23 mouse cellular contexts compared by ENCODE assay signal in genomic region chr6:80720468-80720867, GRCm38 (mm10).
DNase-seq lines count a peak whose midpoint lies in the region; ATAC-seq lines count a peak whose summit lies in the region.
"Had no signal": no experiment of that assay in that cellular context is flagged by ENCODE, and none has a peak within 500 bp of the region (broad histone marks: within the 10 kb centered on the region; RNA-seq: fewer than 3 reads in every experiment).

No protein-coding gene starts in this region.

- no peaks in the 10 kb centered on the region for H3K9me3 ChIP-seq in forebrain, embryonic 11.5 days (ENCODE audit: control insufficient read depth, low read length)
- no peaks in the 10 kb centered on the region for H3K9me3 ChIP-seq in forebrain, embryonic 15.5 days
- H3K9me3 ChIP-seq in hindbrain, embryonic 11.5 days (ENCODE audit: control insufficient read depth, low read length), result no peaks in the 10 kb centered on the region
- H3K9me3 ChIP-seq in hindbrain, embryonic 12.5 days (replicated peaks), result no peaks in the 10 kb centered on the region
- no peaks in the 10 kb centered on the region for H3K9me3 ChIP-seq in midbrain, embryonic 12.5 days
- no peaks in the 10 kb centered on the region for H3K9me3 ChIP-seq in midbrain, embryonic 15.5 days
- H3K9me3 ChIP-seq: forebrain, embryonic 10.5 days; intestine, embryonic 15.5 days had no signal

- 0 out of 2 replicates have a peak, but pooled peaks have one; percentile 42 for ATAC-seq in forebrain, embryonic 11.5 days (replicated peaks; ENCODE audit: low FRiP score)
- no peak for ATAC-seq in forebrain, embryonic 15.5 days (replicated peaks)
- ATAC-seq in hindbrain, embryonic 11.5 days (ENCODE audit: low FRiP score), result peak; percentile 57; the same call in 1 of the 2 replicates
- no peak for ATAC-seq in hindbrain, embryonic 12.5 days (ENCODE audit: low FRiP score)
- ATAC-seq in midbrain, embryonic 12.5 days (ENCODE audit: low FRiP score, low read depth), result peak; percentile 76
- ATAC-seq in midbrain, embryonic 15.5 days (replicated peaks), result no peak
- ATAC-seq: forebrain, postnatal 0 days; hindbrain, embryonic 16.5 days; intestine, embryonic 15.5 days had no signal

- H3K36me3 ChIP-seq in forebrain, embryonic 11.5 days (ENCODE audit: control insufficient read depth, insufficient read depth, low read length), result no peaks in the 10 kb centered on the region
- H3K36me3 ChIP-seq in forebrain, embryonic 15.5 days, result no peaks in the 10 kb centered on the region
- H3K36me3 ChIP-seq in hindbrain, embryonic 11.5 days (ENCODE audit: control insufficient read depth, insufficient read depth, low read length), result no peaks in the 10 kb centered on the region
- H3K36me3 ChIP-seq in hindbrain, embryonic 12.5 days, result no peaks in the 10 kb centered on the region
- no peaks in the 10 kb centered on the region for H3K36me3 ChIP-seq in midbrain, embryonic 12.5 days
- H3K36me3 ChIP-seq in midbrain, embryonic 15.5 days (replicated peaks), result no peaks in the 10 kb centered on the region
- H3K36me3 ChIP-seq: forebrain, embryonic 10.5 days; intestine, embryonic 15.5 days had no signal

- no peak for DNase-seq in forebrain, embryonic 11.5 days (ENCODE audit: low spot score)
- peak; percentile 13 for DNase-seq in hindbrain, embryonic 11.5 days (ENCODE audit: low spot score)
- DNase-seq: adrenal gland, adult 2 months; adrenal gland, postnatal 14 days; B cell, adult 2 months; cerebellum, adult 11 months; cerebellum, adult 2 months; cerebellum, adult 9-11 months; cerebellum, postnatal 25 days; forebrain, postnatal 0 days; gastrocnemius, adult 2 months; gastrocnemius, postnatal 14 days; heart, adult 11 months; kidney, adult 11 months had no signal

- WGBS in forebrain, embryonic 11.5 days, result 86% methylated on average over 5 of the region's 5 CpGs
- WGBS in forebrain, embryonic 15.5 days, result 83% methylated on average over 5 of the region's 5 CpGs
- WGBS in hindbrain, embryonic 11.5 days, result 59% methylated on average over 5 of the region's 5 CpGs
- 76% methylated on average over 5 of the region's 5 CpGs for WGBS in hindbrain, embryonic 12.5 days
- WGBS in midbrain, embryonic 12.5 days, result 79% methylated on average over 5 of the region's 5 CpGs
- 77% methylated on average over 5 of the region's 5 CpGs for WGBS in midbrain, embryonic 15.5 days

- no peak overlapping the region for H3K27ac ChIP-seq in forebrain, embryonic 11.5 days (ENCODE audit: low read depth, low read length)
- H3K27ac ChIP-seq in forebrain, embryonic 15.5 days (replicated peaks), result no peak overlapping the region
- H3K27ac ChIP-seq in hindbrain, embryonic 11.5 days (ENCODE audit: low read depth, low read length), result no peak overlapping the region
- H3K27ac ChIP-seq in hindbrain, embryonic 12.5 days, result no peak overlapping the region
- no peak overlapping the region for H3K27ac ChIP-seq in midbrain, embryonic 12.5 days (replicated peaks)
- no peak overlapping the region for H3K27ac ChIP-seq in midbrain, embryonic 15.5 days
- H3K27ac ChIP-seq: forebrain, embryonic 10.5 days; gastrocnemius, adult 2 months; intestine, embryonic 15.5 days had no signal

- H3K4me3 ChIP-seq in forebrain, embryonic 11.5 days (ENCODE audit: low read depth, low read length), result no peak overlapping the region
- H3K4me3 ChIP-seq in forebrain, embryonic 15.5 days, result no peak overlapping the region
- H3K4me3 ChIP-seq in hindbrain, embryonic 11.5 days (ENCODE audit: low read depth, low read length), result no peak overlapping the region
- H3K4me3 ChIP-seq in hindbrain, embryonic 12.5 days, result no peak overlapping the region
- no peak overlapping the region for H3K4me3 ChIP-seq in midbrain, embryonic 12.5 days
- H3K4me3 ChIP-seq in midbrain, embryonic 15.5 days, result no peak overlapping the region
- H3K4me3 ChIP-seq: forebrain, embryonic 10.5 days; gastrocnemius, adult 2 months; intestine, embryonic 15.5 days had no signal

- H3K9ac ChIP-seq in forebrain, embryonic 11.5 days (ENCODE audit: low read length), result no peak overlapping the region
- H3K9ac ChIP-seq in forebrain, embryonic 15.5 days (replicated peaks), result no peak overlapping the region
- H3K9ac ChIP-seq in hindbrain, embryonic 11.5 days (ENCODE audit: low read depth, low read length), result no peak overlapping the region
- no peak overlapping the region for H3K9ac ChIP-seq in hindbrain, embryonic 12.5 days
- H3K9ac ChIP-seq in midbrain, embryonic 12.5 days (replicated peaks), result no peak overlapping the region
- no peak overlapping the region for H3K9ac ChIP-seq in midbrain, embryonic 15.5 days
- H3K9ac ChIP-seq: forebrain, postnatal 0 days; intestine, embryonic 15.5 days had no signal

- H3K27me3 ChIP-seq in forebrain, embryonic 11.5 days (ENCODE audit: control insufficient read depth, insufficient read depth, low read length), result no peaks in the 10 kb centered on the region
- H3K27me3 ChIP-seq in forebrain, embryonic 15.5 days, result no peaks in the 10 kb centered on the region
- H3K27me3 ChIP-seq in hindbrain, embryonic 11.5 days (ENCODE audit: control insufficient read depth, insufficient read depth, low read length), result no peaks in the 10 kb centered on the region
- no peaks in the 10 kb centered on the region for H3K27me3 ChIP-seq in hindbrain, embryonic 12.5 days
- no peaks in the 10 kb centered on the region for H3K27me3 ChIP-seq in midbrain, embryonic 12.5 days
- no peaks in the 10 kb centered on the region for H3K27me3 ChIP-seq in midbrain, embryonic 15.5 days (replicated peaks)
- H3K27me3 ChIP-seq: CH12.LX; intestine, embryonic 15.5 days had no signal

- H3K4me2 ChIP-seq in forebrain, embryonic 11.5 days (ENCODE audit: low read depth, low read length, severe bottlenecking), result no peak overlapping the region
- no peak overlapping the region for H3K4me2 ChIP-seq in forebrain, embryonic 15.5 days (replicated peaks)
- H3K4me2 ChIP-seq in hindbrain, embryonic 11.5 days (replicated peaks; ENCODE audit: low read depth, low read length), result no peak overlapping the region
- no peak overlapping the region for H3K4me2 ChIP-seq in hindbrain, embryonic 12.5 days (replicated peaks)
- no peak overlapping the region for H3K4me2 ChIP-seq in midbrain, embryonic 12.5 days (replicated peaks)
- no peak overlapping the region for H3K4me2 ChIP-seq in midbrain, embryonic 15.5 days
- H3K4me2 ChIP-seq: heart, embryonic 11.5 days; intestine, embryonic 15.5 days had no signal

- no peaks in the 10 kb centered on the region for H3K4me1 ChIP-seq in forebrain, embryonic 11.5 days (replicated peaks; ENCODE audit: control insufficient read depth, insufficient read depth, low read length)
- no peaks in the 10 kb centered on the region for H3K4me1 ChIP-seq in forebrain, embryonic 15.5 days
- H3K4me1 ChIP-seq in hindbrain, embryonic 11.5 days (replicated peaks; ENCODE audit: control insufficient read depth, insufficient read depth, low read length), result no peaks in the 10 kb centered on the region
- no peaks in the 10 kb centered on the region for H3K4me1 ChIP-seq in hindbrain, embryonic 12.5 days
- H3K4me1 ChIP-seq in midbrain, embryonic 12.5 days, result no peaks in the 10 kb centered on the region
- H3K4me1 ChIP-seq in midbrain, embryonic 15.5 days, result no peaks in the 10 kb centered on the region
- H3K4me1 ChIP-seq: forebrain, embryonic 10.5 days; intestine, embryonic 15.5 days had no signal

Comparison
In these comparisons a context has a peak if more than half of its experiments do, and no peak if none do; other contexts are left out.
1. ATAC-seq: peak in forebrain, embryonic 11.5 days (single experiment), hindbrain, embryonic 11.5 days (single experiment) and midbrain, embryonic 12.5 days (single experiment); none in forebrain, embryonic 15.5 days (single experiment), hindbrain, embryonic 12.5 days (single experiment) and midbrain, embryonic 15.5 days (single experiment).